Mouse (Mus musculus) erythroblast, embryonic 14.5 days (primary cell): ENCODE results near the gene Slc12a6. TPM values are rescaled to one million over a fixed set of nuclear protein-coding genes. Genes with fewer than 3 reads are reported as not detected.

Source experiments
- H3K27me3 ChIP-seq: 2 replicates; pipeline ENCODE4 v1.6.1; 2012; ENCODE audit warnings: inconsistent platforms; ENCODE audit not compliant: control insufficient read depth
- H3K36me3 ChIP-seq: 2 replicates; pipeline ENCODE4 v1.6.1; 2012; ENCODE audit warnings: mild to moderate bottlenecking, inconsistent platforms; ENCODE audit not compliant: control insufficient read depth
- H3K4me1 ChIP-seq: 2 replicates; pipeline ENCODE4 v1.6.1; 2012; ENCODE audit warnings: inconsistent platforms; ENCODE audit not compliant: control insufficient read depth
- H3K4me3 ChIP-seq: replicated peaks from 2 replicates; pipeline ENCODE3; 2012; ENCODE audit warnings: moderate library complexity, mild to moderate bottlenecking, inconsistent platforms
- H3K9me3 ChIP-seq: 2 replicates; pipeline ENCODE4 v1.6.1; 2012; ENCODE audit warnings: low read length, inconsistent platforms, mixed read lengths; ENCODE audit not compliant: control insufficient read depth
- GATA1 ChIP-seq: IDR thresholded peaks from 2 replicates; pipeline ENCODE4 v1.6.1; 2012; ENCODE audit warnings: low read length, inconsistent platforms, mixed read lengths
- TAL1 ChIP-seq: IDR thresholded peaks from 3 replicates; pipeline ENCODE4 v1.6.1; 2012; ENCODE audit warnings: low read length, inconsistent platforms, mixed read lengths
- polyA plus RNA-seq: library from polyadenylated mRNA; stranded (reverse); fragments of >175 nt; gene quantifications from 2 replicates; pipeline ENCODE4 v1.2.3, GENCODE M21; 2012

Slc12a6 gene
- polyA plus RNA-seq, 1 experiment, result 0.47 TPM

GRCm38 (mm10) chr2:112339736-112340135, 74.1 kb downstream of the Slc12a6 start:
- TF ChIP-seq TAL1, result no peak
- no peak for TF ChIP-seq GATA1
- Histone ChIP-seq H3K27me3 (no peaks in the 10 kb centered on the region), H3K4me3 (no peak overlapping the region), H3K4me1 (peaks cover 3% of the 10 kb centered on the region; the same call in 1 of the 2 replicates), H3K9me3 (no peaks in the 10 kb centered on the region), H3K36me3 (peaks cover 73% of the 10 kb centered on the region)

- H3K36me3 ChIP-seq, result peaks cover 75% of the 10 kb centered on the region
- H3K4me3 ChIP-seq, result no peak overlapping the region
- no peaks in the 10 kb centered on the region for H3K9me3 ChIP-seq
- peaks cover 3% of the 10 kb centered on the region; the same call in 1 of the 2 replicates for H3K4me1 ChIP-seq
- H3K27me3 ChIP-seq, result no peaks in the 10 kb centered on the region
- TF ChIP-seq GATA1 (no peak), TAL1 (no peak)
Observed at GRCm38 (mm10) chr2:112341117-112341516, 75.5 kb downstream of the Slc12a6 start.

GRCm38 (mm10) chr2:112348246-112348645, 82.6 kb downstream of the Slc12a6 start:
- Histone ChIP-seq H3K36me3 (peaks cover 78% of the 10 kb centered on the region), H3K9me3 (no peaks in the 10 kb centered on the region), H3K4me3 (no peak overlapping the region), H3K4me1 (no peaks in the 10 kb centered on the region), H3K27me3 (no peaks in the 10 kb centered on the region)
- no peak for TF ChIP-seq GATA1
- TF ChIP-seq TAL1, result no peak

DNA sequence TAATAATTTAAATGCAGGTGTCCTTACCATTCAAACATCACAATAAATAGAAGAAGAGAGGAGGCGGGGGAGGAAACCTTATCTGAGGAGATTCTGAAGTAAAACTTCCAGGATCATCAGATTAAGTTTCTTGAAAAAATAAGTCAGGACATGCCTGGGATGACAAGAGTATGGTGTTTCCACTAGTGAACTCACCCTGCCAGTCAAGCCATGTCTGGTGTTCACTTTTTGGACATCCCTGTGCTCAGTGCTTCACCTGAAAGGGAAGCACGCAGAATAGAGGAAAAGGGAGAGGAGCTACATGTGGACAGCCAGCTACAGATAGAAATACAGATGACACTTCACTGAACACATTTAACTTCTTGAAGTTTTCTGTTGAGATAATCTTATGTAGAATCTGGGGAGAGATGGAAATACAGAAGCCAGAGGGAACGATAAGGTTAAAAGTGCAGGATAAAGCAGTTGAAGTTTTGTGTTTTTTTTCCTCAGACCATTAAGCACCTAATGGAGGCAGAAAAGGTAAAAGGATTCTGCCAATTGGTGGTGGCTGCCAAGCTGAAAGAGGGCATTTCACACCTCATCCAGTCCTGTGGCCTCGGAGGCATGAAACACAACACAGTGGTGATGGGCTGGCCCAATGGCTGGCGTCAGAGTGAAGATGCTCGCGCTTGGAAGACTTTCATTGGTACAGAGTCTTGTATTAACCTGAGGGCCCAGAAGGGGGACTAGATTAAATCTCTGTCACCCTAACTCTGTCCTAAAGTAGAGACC, 88.2 kb downstream of the Slc12a6 start:
- Histone ChIP-seq H3K4me3 (no peak overlapping the region), H3K36me3 (peaks cover 91% of the 10 kb centered on the region), H3K9me3 (no peaks in the 10 kb centered on the region), H3K4me1 (no peaks in the 10 kb centered on the region), H3K27me3 (no peaks in the 10 kb centered on the region)
- TF ChIP-seq TAL1, result no peak

DNA sequence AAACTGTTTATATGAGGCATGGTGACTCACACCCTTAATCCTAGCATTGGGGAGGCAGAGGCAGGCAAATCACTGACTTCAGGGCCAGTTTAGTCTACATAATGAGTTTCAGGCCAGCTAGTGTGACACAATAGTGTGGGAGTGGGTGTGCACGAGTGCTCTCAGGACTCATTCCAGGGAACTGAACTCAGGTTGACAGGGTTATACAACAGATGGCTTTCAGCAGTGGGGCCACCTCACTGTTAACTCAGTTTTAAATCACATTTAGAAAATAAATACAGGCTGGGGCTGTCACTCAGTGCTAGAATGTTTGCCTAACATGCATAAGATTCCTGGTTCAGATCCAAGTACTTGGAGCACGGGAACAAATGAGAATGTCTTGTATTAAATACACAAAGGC, 94.0 kb downstream of the Slc12a6 start:
- Histone ChIP-seq H3K4me3 (no peak overlapping the region), H3K9me3 (no peaks in the 10 kb centered on the region), H3K4me1 (no peaks in the 10 kb centered on the region), H3K27me3 (no peaks in the 10 kb centered on the region), H3K36me3 (peaks cover 95% of the 10 kb centered on the region)
- TF ChIP-seq GATA1, result no peak
- TF ChIP-seq TAL1, result no peak

- Histone ChIP-seq H3K4me1 (no peaks in the 10 kb centered on the region), H3K36me3 (peaks cover 93% of the 10 kb centered on the region), H3K9me3 (no peaks in the 10 kb centered on the region), H3K4me3 (no peak overlapping the region), H3K27me3 (no peaks in the 10 kb centered on the region)
- TF ChIP-seq TAL1 (no peak), GATA1 (no peak)
Observed at GRCm38 (mm10) chr2:112360012-112360780, 94.6 kb downstream of the Slc12a6 start.

DNA sequence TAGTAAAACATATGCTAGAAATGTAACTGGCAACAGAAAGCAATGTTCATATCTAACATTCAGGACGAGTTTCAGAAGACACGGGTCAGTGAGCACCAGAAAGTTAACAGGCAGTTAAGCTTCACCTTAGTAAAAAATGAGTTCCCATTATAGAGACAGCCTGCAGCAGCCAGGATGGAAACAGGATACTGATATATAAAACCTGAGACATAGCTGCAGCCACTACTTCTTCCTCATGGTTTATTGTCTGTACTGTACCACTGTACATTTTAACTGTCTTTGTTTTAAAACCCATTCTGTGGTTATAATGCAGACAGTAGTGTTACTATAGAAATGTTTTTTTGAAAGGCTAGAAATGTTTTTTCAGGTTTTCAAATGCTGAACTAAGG, 95.2 kb downstream of the Slc12a6 start:
- no peak for TF ChIP-seq TAL1
- TF ChIP-seq GATA1, result no peak
- no peaks in the 10 kb centered on the region for H3K27me3 ChIP-seq
- no peaks in the 10 kb centered on the region for H3K9me3 ChIP-seq
- no peaks in the 10 kb centered on the region for H3K4me1 ChIP-seq
- H3K4me3 ChIP-seq, result no peak overlapping the region
- peaks cover 90% of the 10 kb centered on the region for H3K36me3 ChIP-seq

- Histone ChIP-seq H3K4me3 (peak overlapping the region; percentile 91), H3K9me3 (no peaks in the 10 kb centered on the region), H3K36me3 (peaks cover 32% of the 10 kb centered on the region), H3K4me1 (peaks cover 29% of the 10 kb centered on the region), H3K27me3 (no peaks in the 10 kb centered on the region)
- TF ChIP-seq GATA1 (no peak), TAL1 (no peak)
Observed at GRCm38 (mm10) chr2:112367222-112367621, 101.6 kb downstream of the Slc12a6 start.
